Mouse (Mus musculus): Measurements from ENCODE around the gene Defb21.

Gene Defb21

DNA sequence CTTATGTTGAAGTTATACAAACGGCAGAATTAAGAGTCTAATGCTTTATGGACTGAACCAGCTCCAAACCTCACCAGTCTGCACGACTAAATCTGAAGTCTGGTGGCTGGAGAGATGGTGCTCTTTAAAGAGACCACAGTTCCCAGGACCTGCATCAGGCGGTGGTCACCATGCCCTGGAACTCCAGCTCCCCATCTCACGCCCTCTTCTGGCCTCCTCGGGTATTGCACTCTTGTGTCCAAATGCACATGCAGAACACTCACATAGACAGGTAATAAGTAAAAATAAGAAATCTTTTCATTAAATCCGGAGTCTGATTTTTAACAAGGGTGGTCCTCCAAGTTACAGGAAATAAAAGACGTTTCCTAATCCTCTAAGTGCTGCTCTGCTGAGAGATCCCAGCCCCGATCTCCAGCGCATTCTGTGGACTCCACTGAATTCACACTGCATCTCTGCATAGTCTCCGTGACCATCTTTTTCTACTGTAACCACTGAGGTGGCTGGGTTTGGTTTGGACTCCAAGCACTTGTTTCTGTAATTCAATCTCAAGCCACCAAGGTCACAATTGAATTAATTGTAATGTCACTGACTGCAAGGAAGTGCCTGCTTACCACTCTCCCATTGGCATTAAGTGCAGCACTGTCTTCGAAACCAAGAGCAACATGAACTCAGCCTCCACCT, at the start of gene Defb21:
Gene Defb21 (plus strand): TSS at position 631 of the 681 bp plus-strand sequence.
- DNase-seq (ENCODE audit: low spot score), result no peak

DNA sequence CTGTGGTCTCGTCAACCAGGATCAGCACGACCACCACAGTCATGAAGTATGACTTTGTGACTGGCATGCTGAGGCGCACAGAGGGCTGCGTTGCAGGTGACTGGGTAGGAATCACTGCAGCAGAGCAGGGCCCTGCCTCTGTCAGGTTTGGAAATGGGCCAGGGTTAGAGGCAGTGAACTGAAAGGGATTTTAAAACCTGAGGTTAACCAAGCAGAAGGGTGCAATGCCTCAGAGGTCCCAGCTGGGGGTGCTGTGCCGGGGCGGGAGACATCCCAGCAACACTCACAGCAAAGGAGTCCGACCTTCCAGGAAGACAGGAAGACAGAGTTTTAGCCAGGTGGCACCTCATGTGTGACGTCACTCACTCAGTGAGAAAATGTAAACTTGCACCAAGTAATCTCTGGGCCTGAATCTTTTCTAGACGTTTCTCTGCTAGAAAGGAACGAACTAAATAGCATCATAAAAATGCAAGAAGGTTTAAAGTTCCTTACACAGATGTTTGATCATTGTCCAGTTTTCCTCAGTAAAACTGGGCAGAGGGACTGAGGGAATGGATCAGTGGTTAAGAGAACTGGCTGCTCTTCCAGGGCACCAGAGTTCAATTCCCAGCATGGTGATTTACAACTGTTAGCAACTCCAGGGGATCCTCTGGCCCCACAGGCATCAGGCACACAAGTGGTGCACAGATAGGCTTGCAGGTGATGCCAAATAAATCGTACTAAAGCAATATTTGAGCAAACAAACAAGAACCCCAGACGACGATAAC, 32.4 kb upstream of the Defb21 start, which contains the start of gene Defb29:
Gene Defb29 (minus strand): TSS at position 155 of the 767 bp plus-strand sequence.
- DNase-seq (ENCODE audit: low spot score), result no peak

DNA sequence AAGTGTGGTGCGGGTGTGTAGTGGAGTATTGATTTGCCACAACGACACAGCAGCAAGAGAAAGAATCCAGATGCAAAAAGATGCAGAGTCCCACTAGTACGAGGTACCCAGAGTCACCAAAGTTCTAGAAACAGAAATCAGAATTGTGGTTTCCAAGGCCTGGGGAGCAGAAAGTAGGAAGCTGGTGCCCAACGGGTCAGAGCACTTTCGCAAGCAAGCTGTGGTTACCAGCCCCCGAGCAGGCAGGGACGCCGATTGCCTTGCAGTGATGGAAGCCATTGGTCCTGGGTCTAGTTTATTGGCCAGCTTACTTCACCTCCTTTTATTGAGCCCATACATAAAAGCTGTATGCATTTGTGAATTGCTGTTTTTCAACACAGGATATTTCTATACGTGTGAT, 30.6 kb upstream of the Defb21 start:
- DNase-seq (ENCODE audit: low spot score), result no peak

DNA sequence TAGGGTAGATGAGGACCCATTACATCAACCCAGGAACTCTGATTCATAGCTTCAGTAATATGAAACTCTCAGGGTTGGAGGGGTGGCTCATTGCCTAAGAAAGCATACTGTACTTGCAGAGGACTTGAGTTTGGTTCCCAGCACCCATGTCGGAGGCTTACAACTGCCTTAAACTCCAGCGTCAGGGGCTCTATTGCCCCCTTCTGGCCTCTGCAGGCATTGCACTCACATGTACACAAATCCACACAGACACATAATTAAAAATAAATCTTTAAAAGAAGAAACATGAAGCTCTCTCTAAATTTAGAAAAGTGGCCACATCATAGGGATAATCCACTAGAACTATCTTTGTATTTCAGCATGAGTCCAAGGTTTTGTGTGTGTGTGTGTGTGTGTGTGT, 29.6 kb upstream of the Defb21 start:
- no peak for DNase-seq (ENCODE audit: low spot score)

DNA sequence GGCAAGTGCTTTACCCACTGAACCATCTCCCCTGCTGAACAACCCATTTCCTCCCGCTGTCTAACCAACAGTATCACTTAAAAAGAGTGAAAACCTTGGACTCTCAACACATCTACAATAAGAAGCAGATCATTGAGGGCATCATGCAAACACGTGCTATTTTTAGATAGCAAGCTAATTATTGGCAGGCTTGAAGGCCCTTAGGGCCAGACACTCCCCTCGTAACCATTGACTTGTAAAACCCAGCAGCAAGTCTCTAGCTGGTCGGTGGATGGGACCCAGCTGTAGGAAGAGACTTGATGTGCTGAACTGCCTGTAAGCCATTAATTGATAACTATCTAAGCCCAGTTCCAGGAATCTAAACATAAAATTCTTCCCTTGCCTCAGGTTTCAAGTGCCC, 29.1 kb upstream of the Defb21 start:
- DNase-seq (ENCODE audit: low spot score), result no peak

DNA sequence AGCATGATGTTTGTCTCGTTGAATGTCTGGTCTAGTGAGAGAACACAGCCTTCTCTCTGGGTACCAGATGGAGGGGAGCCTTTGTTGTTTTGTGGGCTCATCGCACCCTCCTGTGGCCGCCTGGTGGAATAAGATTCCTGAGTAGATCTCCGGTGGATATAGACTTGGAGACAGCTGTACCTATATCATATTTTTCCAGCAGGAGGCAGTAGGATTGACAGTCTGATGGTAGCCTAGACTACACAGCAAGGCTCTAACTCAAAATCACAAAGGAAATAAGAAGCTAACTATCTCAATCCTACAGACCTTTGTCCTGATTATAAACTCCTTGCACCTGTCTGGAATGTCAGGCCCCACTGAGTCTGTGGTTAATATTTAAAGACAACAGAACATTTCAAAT, 27.9 kb upstream of the Defb21 start:
- peak; percentile 52 for DNase-seq (ENCODE audit: low spot score)

DNA sequence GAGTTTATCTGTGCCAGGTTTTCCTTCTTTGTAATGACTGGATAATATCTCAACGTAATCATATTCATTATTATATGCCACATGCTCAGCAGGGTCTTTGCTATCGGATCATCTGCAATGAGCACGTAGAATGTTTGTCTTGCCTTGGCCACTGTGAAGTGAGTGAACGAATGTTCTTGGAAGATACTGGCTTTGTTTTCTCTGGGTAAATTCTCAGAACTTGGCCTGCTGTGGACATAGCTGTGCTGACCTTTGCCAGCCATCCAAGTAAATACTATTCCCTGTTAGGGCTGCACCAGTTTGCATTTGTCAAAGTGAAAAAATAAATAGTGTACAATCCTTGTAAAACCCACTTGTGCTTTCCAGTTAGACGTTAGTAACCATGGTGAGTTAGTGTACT, 24.4 kb upstream of the Defb21 start:
- DNase-seq (ENCODE audit: low spot score), result no peak

DNA sequence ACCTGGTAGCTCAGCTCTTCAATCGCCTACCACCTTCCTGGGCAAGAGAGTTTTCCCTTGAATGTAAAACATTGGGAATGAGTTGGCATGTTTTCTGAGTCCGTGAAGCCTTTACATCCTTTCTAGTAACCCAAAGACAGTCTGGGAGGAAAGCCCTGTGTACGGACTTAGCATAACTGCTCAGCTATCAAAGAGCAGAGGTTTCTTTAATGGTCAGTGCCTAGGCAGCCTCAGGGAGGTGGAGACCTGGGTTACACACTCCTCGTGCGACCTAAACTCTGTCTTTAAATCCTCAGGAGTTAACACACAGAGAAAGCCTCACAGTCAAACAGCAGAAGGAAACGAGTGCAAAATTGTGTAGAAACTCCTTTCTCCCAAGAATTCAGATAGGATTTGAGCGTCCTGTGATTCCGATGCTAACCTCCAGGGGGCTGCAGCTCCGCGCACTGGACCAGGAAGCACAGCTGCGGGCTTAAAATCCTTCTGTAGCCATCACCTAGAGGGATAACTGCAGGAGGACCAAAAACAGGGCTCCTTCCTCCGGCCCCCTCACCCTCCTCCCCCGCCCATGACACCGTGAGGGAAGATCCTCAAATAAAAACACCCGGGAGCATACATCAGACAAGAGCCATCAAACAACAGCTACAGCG, 18.6 kb upstream of the Defb21 start:
- DNase-seq (ENCODE audit: low spot score), result peak; percentile 52

DNA sequence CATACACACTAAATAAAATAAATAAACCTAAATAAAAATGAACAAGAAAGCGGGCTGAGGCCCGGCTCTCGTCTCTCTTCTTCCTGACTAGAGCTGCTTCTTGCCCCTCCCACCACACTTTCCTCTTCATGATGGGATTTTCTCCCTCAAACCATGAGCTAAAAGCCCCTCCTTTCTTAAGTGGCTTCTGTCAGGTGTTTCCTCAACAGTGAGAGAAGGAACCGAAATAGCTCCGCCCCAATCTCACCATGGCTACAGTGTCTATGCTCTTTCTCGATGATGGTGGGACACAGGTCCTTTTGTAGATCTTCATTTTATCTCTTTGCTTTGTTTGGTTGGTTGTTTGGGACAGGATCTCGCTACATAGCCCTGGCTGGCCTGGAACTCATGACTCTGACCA, 15.9 kb upstream of the Defb21 start:
- DNase-seq (ENCODE audit: low spot score), result no peak

DNA sequence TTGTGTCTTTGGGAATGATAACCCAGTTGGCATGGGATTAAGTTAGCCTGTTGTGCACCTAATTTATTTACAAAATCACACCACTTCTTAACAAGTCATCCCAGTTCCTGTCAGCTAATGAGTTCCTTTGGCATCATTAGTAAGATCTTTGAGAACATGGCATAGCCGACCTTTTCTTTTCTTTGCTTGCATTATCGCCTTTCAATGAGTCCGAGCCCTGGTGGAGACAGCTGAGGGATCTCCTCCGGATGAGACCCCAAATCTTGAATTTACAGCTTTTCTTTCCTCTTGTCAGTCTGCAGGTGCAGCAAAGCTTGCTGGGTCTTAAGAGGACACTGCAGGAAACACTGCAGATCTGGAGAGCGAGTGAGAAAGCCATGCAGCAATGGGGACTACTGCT, 3.5 kb upstream of the Defb21 start, which contains the start of gene Gm17416:
Gene Gm17416 (plus strand): TSS at position 301 of the 400 bp plus-strand sequence.
- no peak for DNase-seq (ENCODE audit: low spot score)

DNA sequence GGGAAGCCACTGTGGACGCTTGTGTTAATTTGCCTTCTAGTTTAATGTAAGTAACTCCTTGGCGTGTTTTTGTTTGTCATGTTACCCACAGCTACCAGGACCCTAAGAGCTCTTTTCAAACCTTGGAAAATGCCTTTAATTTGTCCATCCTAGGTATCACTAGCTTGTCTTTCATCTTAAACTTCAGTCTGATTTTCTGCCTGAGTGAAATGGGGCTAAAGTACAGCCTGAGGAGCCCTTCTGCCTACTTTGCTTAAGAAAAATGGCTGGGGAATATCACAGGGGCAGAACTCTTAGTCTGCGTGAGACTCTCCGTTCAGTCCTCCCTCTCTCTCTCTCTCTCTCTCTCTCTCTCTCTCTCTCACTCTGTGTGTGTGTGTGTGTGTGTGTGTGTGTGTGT, 2.7 kb upstream of the Defb21 start:
- DNase-seq (ENCODE audit: low spot score), result no peak

DNA sequence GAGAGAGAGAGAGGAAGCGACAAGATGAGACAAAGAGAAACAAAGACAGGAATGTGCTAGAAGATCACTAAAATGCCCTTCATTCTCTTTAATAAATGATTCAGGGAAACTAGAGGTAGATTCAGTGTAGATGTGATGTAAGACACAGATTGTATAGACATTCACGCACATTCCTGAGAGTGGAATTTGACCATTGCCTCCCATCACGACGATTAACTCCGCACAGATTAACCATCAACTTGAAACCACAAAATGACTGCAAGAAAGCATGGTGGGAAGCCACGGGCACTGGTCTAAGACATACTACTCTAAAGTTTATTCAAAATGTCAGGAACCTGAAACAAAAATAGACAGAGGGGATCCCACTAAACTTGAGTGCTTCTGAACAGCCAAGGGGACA, 2.2 kb upstream of the Defb21 start:
- no peak for DNase-seq (ENCODE audit: low spot score)

DNA sequence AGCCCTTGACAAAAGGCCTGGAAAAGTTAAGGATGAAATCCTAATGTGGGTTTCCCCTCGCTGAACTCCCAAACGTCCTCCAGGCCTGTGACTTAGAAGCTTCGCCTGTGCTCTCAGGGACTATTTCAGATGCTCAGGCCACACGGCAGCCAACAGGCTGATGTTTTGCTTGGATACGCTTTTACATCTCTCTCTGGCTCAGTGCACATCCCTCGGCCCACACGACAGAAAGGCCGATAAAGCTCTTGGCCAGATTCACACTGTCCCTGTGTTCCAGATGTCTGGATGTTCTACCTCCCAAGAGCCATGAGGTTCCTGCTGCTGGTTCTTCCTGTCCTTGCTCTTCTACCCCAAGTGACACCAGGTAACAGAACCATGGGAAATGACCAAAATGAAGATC, 940 bp downstream of the Defb21 start:
- DNase-seq (ENCODE audit: low spot score), result no peak

DNA sequence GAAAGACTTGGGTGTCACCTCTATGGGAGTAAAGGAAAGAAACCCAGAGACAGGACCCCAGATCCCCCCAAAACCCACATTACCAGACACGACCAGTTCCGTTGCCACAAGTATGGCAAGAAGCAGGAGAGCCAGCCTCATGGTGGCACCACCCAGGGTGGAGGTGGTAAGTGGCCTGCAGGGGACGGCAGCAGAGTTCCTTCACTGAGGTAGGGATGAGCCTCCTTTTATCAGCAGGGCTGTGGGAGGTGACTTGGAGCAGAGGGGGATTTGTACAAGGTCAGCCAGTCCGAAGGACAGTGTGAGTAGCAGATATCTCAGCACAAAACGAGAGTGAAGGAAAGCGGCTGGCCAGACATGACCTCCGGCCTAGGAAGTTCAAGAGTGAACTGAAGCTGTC, 7.6 kb downstream of the Defb21 start, which contains the start of gene Defb19:
Gene Defb19 (minus strand): TSS at position 206 of the 400 bp plus-strand sequence.
- no peak for DNase-seq (ENCODE audit: low spot score)

DNA sequence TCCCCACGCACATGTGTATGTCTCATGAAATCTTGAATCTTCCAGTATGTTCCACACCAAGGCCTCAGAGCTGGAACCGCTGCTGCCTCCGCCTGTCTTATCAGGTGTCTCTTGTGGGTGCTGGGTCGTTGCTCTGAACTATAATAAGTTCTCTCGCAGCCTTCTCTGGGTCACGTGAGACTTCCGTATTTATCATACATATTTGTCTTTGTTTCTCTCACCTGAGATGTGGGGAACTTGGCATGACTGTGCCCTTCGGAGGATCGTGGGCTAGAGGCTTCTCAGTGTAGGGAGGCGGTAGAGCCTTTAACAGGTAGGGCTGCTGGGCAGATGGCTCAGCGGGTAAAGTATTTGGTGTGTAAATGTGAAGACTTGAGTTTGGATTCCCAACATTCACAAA, 8.1 kb downstream of the Defb21 start:
- no peak for DNase-seq (ENCODE audit: low spot score)

DNA sequence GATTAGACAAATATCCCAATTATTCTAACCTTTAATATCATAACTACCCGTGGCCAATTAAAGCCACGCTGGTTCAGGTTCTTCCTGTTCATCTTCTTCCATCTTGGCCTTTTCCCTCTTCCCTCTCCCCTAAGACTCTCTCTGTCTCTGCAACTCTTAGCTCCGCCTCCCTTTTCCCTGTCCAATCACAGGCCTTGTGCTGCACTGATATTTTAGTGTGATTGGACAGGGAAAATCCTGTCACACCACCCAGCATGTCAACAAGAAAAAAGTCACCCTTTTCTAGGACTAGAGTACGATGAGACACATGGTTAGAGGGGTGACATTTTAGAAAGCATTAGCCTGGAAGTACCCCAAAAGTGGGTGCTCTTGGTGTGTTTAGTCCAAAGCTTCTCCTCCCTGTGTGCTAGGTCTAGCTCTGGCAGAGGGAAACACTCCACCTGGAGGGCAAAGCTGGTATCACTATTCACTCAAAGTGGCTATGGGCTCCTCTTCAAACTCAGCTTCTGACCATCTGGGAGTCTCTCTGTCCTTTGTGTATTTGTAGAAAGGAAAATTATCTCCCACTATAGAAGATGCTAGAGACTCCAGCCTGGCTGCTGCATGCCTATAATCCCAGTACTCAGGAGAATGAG, 14.5 kb downstream of the Defb21 start:
- DNase-seq (ENCODE audit: low spot score), result no peak

DNA sequence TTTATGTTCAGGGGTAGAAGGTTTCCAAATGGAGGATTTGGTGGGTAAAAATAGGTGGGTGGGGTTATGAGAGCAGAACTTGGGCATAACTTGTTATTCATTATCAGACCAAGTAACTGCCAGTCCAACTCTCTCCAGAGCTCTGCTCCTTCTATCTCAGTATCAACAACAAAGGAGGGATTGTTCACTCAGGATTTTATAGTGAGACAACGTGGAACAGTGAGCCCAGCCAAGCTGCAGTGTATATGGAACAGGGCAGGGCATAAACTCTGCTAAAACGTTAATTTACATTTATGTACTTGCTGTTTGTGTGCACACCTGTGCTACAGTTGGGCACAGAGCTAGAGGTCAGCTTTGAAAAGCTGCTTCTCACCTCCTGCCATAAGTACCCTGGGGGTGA, 15.9 kb downstream of the Defb21 start:
- DNase-seq (ENCODE audit: low spot score), result no peak

DNA sequence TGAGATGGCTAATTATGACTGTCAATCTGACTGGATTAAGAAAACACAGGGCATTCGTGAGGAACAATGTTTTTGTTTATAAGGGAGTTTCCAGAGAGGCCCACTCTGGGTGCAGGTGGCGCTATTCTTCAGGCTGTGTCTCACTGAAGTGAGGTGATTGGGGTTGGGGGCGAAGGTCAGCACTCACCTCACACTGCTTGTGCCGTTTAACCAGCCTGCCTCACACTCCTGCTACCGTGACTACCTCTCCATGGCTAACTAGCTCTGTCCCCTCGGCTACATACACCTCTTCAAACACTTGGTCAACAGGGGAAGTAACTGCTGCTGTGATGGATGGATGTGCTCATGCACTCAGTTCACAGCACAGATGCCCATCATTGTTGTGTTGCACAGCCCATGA, 16.5 kb downstream of the Defb21 start:
- no peak for DNase-seq (ENCODE audit: low spot score)

DNA sequence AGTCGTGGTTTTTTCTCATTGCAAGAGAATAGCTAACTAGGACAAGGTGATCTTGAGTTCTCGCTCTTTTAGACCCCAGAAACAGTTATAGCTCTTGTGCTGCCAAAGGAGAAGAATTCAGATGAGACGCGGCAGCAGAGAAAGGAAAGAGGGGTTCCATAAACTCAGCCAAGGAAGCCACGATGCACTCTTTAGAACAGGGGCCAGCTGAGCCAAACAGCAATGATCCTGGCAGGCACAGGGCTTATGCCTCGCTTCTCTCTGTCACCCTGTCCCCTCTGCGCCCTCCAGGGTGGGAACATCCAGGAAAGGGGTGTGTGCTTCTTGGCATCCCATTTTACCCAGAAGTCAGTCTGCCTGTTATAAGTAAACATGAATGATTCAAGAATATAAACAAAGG, 26.8 kb downstream of the Defb21 start, which contains the start of gene Defb45:
Gene Defb45 (minus strand): TSS at position 101 of the 400 bp plus-strand sequence.
- DNase-seq (ENCODE audit: low spot score), result no peak

DNA sequence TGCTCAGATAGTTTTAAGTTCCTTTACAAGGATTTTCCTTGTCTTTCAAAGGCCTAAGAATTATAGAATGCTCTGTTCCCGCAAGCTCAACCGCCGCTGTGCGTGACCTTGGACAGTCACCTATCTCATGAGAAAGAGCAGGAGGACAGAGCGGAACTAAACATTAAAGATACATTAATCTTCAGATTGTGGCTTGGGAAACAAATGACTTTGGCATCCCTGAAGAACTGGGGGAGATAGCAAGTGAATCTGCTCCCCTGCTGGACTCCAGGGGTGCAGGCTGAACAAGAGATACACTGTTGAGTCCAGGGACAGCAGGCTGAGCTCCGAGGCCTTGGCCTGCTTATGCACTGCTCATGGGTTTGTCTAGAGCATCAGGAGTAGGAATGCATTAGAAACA, 27.5 kb downstream of the Defb21 start:
- no peak for DNase-seq (ENCODE audit: low spot score)

DNA sequence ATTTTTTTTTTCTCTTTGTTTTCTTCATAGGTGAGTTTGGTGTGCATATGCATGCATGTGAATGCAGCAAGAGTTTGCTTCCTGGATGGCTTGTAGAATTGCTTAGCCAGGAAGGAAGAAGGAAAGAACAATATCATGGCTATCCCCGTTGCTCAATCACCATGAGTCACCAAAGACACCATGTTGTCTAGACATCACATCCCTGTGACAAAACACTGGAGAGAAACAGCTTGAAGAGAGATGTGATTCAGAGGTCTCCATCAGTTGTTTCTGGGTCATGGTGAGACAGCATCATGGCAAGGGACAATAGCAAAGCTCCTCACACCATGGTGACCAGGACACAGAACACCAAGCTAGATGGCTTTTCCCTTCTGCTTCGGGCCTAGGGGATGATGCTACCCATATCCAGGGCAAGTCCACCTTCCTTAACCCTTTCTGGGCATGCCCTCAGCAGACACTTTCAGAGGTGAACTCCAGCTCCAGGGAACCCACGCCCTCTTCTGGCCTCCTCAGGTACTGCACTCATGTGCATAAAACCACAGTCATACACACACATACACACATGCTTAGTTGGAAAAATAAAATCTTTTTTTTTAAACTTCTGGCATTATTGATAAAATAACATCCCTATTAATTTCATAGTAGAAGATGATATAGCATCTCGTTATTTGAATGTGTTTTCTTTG, 28.9 kb downstream of the Defb21 start:
- DNase-seq (ENCODE audit: low spot score), result no peak

DNA sequence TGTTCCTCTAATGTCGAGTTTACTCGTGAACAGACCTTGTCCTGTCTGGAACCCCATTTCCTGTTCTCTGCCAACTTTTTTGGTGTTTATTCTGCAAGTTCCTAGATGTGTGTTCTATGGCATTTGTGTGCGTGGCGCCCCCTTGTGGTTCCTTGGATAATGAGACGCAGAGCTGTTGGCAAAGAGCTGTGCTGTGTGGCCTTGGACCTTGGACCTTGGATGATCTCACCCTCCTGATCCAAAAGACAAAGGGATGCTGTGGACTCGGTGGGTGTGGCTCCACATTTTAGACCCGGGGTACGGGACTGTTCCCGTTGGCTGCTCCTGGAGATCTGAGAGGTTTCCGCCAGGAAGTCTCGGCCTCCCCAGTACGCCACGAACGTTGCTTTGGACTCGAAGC, 31.5 kb downstream of the Defb21 start, which contains the start of gene Defb36:
Gene Defb36 (plus strand): TSS at position 271 of the 400 bp plus-strand sequence.
- no peak for DNase-seq (ENCODE audit: low spot score)
